Mouse (Mus musculus) MEL (cell line): ENCODE measurements around the gene Dhx15.

Experiments used
- BHLHE40 ChIP-seq: IDR thresholded peaks from 2 replicates; pipeline ENCODE4 v1.6.1; 2012; ENCODE audit warnings: low read depth, mild to moderate bottlenecking, inconsistent platforms, low read length, improper control_type of control experiment, borderline replicate concordance
- CHD2 ChIP-seq: IDR thresholded peaks from 2 replicates; pipeline ENCODE4 v1.6.1; 2011; ENCODE audit warnings: low read length, improper control_type of control experiment
- CTCF ChIP-seq, 3 experiments: IDR thresholded peaks in 2 of 3; conservative IDR thresholded peaks in 1 of 3; 2 replicates each; pipeline ENCODE4 v1.5.1; 2011 to 2012; ENCODE audit warnings: low read length in 3 of 3, low read depth in 2 of 3, mild to moderate bottlenecking in 2 of 3, improper control_type of control experiment in 1 of 3, inconsistent platforms in 1 of 3, mixed read lengths in 1 of 3, moderate library complexity in 1 of 3; ENCODE audit not compliant: control insufficient read depth in 1 of 3, insufficient read depth in 1 of 3, poor library complexity in 1 of 3, severe bottlenecking in 1 of 3
- EP300 ChIP-seq, 2 experiments: IDR thresholded peaks; 2 replicates each; pipeline ENCODE4 v1.6.1; 2011; ENCODE audit warnings: improper control_type of control experiment in 2 of 2, low read length in 2 of 2, low read depth in 1 of 2, mild to moderate bottlenecking in 1 of 2
- MAX ChIP-seq: IDR thresholded peaks from 2 replicates; pipeline ENCODE4 v1.6.1; 2011; ENCODE audit warnings: low read length, improper control_type of control experiment
- POLR2A ChIP-seq, 2 experiments: IDR thresholded peaks; 2 replicates each; pipeline ENCODE4 v1.6.1; 2011 to 2012; ENCODE audit warnings: low read length in 2 of 2, mild to moderate bottlenecking in 2 of 2, control low read depth in 1 of 2, improper control_type of control experiment in 1 of 2, low read depth in 1 of 2, moderate library complexity in 1 of 2; ENCODE audit not compliant: control insufficient read depth in 1 of 2, insufficient read depth in 1 of 2, poor library complexity in 1 of 2
- SIN3A ChIP-seq: IDR thresholded peaks from 2 replicates; pipeline ENCODE4 v1.6.1; 2012; ENCODE audit warnings: low read length, improper control_type of control experiment, inconsistent platforms
- TBP ChIP-seq: IDR thresholded peaks from 2 replicates; pipeline ENCODE4 v1.8.0; 2011; ENCODE audit warnings: low read depth, low read length, improper control_type of control experiment
- USF1 ChIP-seq: IDR thresholded peaks from 2 replicates; pipeline ENCODE4 v1.6.1; 2014; ENCODE audit warnings: low read depth, mild to moderate bottlenecking, inconsistent platforms, low read length, improper control_type of control experiment, moderate library complexity
- ZC3H11A ChIP-seq: IDR thresholded peaks from 2 replicates; pipeline ENCODE4 v1.6.1; 2012; ENCODE audit warnings: low read depth, mild to moderate bottlenecking, inconsistent platforms, low read length, improper control_type of control experiment
- ZMIZ1 ChIP-seq: IDR thresholded peaks from 2 replicates; pipeline ENCODE4 v1.6.1; 2012; ENCODE audit warnings: low read depth, mild to moderate bottlenecking, inconsistent platforms, low read length, improper control_type of control experiment, moderate library complexity
- ZNF384 ChIP-seq: IDR thresholded peaks from 2 replicates; pipeline ENCODE4 v1.6.1; 2012; ENCODE audit warnings: low read depth, mild to moderate bottlenecking, inconsistent platforms, low read length, improper control_type of control experiment

DNA sequence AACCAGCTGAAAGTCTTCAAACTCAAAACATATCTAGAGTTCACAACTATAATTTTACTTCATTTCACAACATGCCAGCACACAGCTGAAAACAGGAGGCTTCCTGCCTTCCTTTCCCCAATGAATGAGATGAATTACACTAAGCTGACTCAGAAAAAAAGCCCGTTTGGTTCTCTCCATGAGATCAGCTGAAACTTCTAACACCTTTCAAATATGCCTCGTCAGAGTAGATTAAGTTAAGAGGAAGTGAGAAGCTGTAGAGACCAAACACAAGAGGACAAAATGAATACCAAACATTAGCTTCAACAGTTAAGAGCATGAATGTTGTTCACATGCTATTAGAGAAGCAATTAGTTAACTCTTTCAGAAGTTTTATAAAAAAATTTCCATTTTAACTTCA, 21.8 kb downstream of the Dhx15 start:
- TF ChIP-seq MAX (peak; percentile 47; the same call in 1 of the 2 replicates), SIN3A (peak; percentile 91), CTCF (IDR thresholded peaks at IDR 0.05 in 2 of 3, conservative IDR thresholded peaks at IDR 0.05 in 1 of 3; ENCODE audit: control insufficient read depth in 1 of 3, insufficient read depth in 1 of 3, low read depth in 2 of 3, low read length in 3 of 3, poor library complexity in 1 of 3, severe bottlenecking in 1 of 3) (no peak), POLR2A (IDR thresholded peaks at IDR 0.05; ENCODE audit: control insufficient read depth in 1 of 2, insufficient read depth in 1 of 2, low read depth in 1 of 2, low read length in 2 of 2, poor library complexity in 1 of 2) (no peak; a peak in 1 of 4 replicates), EP300 (IDR thresholded peaks at IDR 0.05; ENCODE audit: low read depth in 1 of 2, low read length in 2 of 2) (peak; percentile 28 to 44; a peak in 3 of 4 replicates), TBP (no peak), ZNF384 (peak; percentile 52; the same call in 1 of the 2 replicates), BHLHE40 (no peak), USF1 (no peak), ZC3H11A (no peak), ZMIZ1 (no peak), CHD2 (no peak)
